Mouse (Mus musculus) olfactory bulb, adult 2 months (tissue): ENCODE data around the gene Gna15.

ENCODE experiments used
- CTCF ChIP-seq: fragments of 200-500 bp; IDR thresholded peaks from 2 replicates; pipeline ENCODE4 v1.5.1; 2012; ENCODE audit warnings: low read depth, mild to moderate bottlenecking, low read length, moderate library complexity; ENCODE audit not compliant: insufficient read depth
- POLR2A ChIP-seq: fragments of 200-500 bp; IDR thresholded peaks from 2 replicates; pipeline ENCODE4 v1.6.1; 2012; ENCODE audit warnings: mild to moderate bottlenecking, low read depth, low read length, moderate library complexity; ENCODE audit not compliant: insufficient read depth

GRCm38 (mm10) chr10:81570831-81571500 is 46.9 kb upstream of the Gna15 start:
- TF ChIP-seq CTCF (no peak), POLR2A (no peak)
